9 mouse cellular contexts compared by ENCODE assay signal in the genomic region with DNA sequence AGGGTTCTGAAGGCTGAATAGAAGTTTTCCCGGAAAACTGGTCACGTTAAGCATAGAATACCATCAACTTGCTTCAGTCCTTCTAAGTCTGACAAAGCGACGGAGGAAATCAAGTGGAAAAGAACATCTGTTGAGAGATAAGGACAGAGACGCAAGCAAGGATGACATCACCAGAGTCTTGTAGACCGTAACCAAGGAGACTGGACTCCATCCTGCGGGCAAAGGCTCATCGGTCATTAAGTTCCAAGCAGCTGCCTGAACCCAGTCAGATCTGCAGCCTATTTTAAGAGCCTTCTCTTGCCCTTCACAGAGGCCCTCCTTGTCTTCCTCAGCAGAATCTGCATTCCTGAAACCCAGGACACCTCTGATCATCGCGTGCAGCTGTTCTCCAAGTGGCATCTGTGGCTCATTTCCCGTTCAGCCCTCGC.
A peak's percentile ranks its signal among the peaks of the same experiment; 100 is the strongest.
DNase-seq lines count a peak whose midpoint lies in the region; ATAC-seq lines count a peak whose summit lies in the region.
"Had no signal": no experiment of that assay in that cellular context is flagged by ENCODE, and none has a peak within 500 bp of the region (broad histone marks: within the 10 kb centered on the region; RNA-seq: fewer than 3 reads in every experiment).

No protein-coding gene starts in this region.

- WGBS in kidney, embryonic 15.5 days, result 54% methylated on average over 12 of the region's 12 CpGs
- WGBS in heart, embryonic 13.5 days, result 25% methylated on average over 12 of the region's 12 CpGs

- 0 out of 2 replicates have a peak, but pooled peaks have one; percentile 18 for ATAC-seq in kidney, embryonic 15.5 days (replicated peaks; ENCODE audit: low FRiP score)
- ATAC-seq in heart, embryonic 13.5 days (ENCODE audit: extremely low read depth, insufficient number of reproducible peaks, low FRiP score, low TSS enrichment), result no peak

- H3K36me3 ChIP-seq in kidney, embryonic 15.5 days, result peaks cover 22% of the 10 kb centered on the region
- H3K36me3 ChIP-seq in heart, embryonic 13.5 days, result peaks cover 25% of the 10 kb centered on the region

- H3K4me3 ChIP-seq in kidney, embryonic 15.5 days (replicated peaks), result no peak overlapping the region
- H3K4me3 ChIP-seq in heart, embryonic 13.5 days, result no peak overlapping the region

- H3K9ac ChIP-seq in kidney, embryonic 15.5 days, result no peak overlapping the region
- no peak overlapping the region for H3K9ac ChIP-seq in heart, embryonic 13.5 days

- peaks cover 92% of the 10 kb centered on the region for H3K4me1 ChIP-seq in kidney, embryonic 15.5 days
- H3K4me1 ChIP-seq in heart, embryonic 13.5 days, result peaks cover 96% of the 10 kb centered on the region

- H3K4me2 ChIP-seq in kidney, embryonic 15.5 days, result no peak overlapping the region
- H3K4me2 ChIP-seq in heart, embryonic 13.5 days, result peak overlapping the region; percentile 33

- no peaks in the 10 kb centered on the region for H3K9me3 ChIP-seq in kidney, embryonic 15.5 days (replicated peaks)
- no peaks in the 10 kb centered on the region for H3K9me3 ChIP-seq in heart, embryonic 13.5 days

- no peaks in the 10 kb centered on the region for H3K27me3 ChIP-seq in kidney, embryonic 15.5 days
- H3K27me3 ChIP-seq in heart, embryonic 13.5 days (replicated peaks), result no peaks in the 10 kb centered on the region

- no peak for DNase-seq in kidney, postnatal 10 days
- peak; percentile 72 for DNase-seq in embryo, embryonic 10.5 days (ENCODE audit: low spot score)
- peak; percentile 75 for DNase-seq in mesoderm, embryonic 11.5 days (ENCODE audit: low read depth, low spot score)
- DNase-seq in left cerebral cortex, adult 8-10 months (ENCODE audit: low spot score in 2 of 2), result no peak
- no peak for DNase-seq in cerebellum, adult 9-10 months
- no peak for DNase-seq in frontal cortex, postnatal 10 days (ENCODE audit: low spot score in 2 of 2)
- DNase-seq: cerebellum, adult 18-20 months had no signal

- 0 out of 2 replicates have a peak overlapping the region, but pooled peaks have one; percentile 41 for H3K27ac ChIP-seq in kidney, embryonic 15.5 days
- H3K27ac ChIP-seq in heart, embryonic 13.5 days (replicated peaks), result peak overlapping the region; percentile 73

Comparison
In these comparisons a context has a peak if more than half of its experiments do, and no peak if none do; other contexts are left out.
1. DNase-seq: peak in embryo, embryonic 10.5 days (single experiment) and mesoderm, embryonic 11.5 days (single experiment); none in kidney, postnatal 10 days (single experiment), left cerebral cortex, adult 8-10 months (0 of 2), cerebellum, adult 9-10 months (single experiment) and frontal cortex, postnatal 10 days (0 of 2).